Mouse (Mus musculus) CH12.LX (cell line): ENCODE results near the gene Prickle2. TPM values are rescaled to one million over a fixed set of nuclear protein-coding genes. Genes with fewer than 3 reads are reported as not detected.

Source experiments
- DNase-seq: peaks from one replicate; pipeline ENCODE4 v3.0.0-alpha.2; 2013; ENCODE audit errors: extremely low read depth
- H3K27ac ChIP-seq: 2 replicates; pipeline ENCODE4 v1.5.1; 2012; ENCODE audit warnings: low read depth, mild to moderate bottlenecking, control low read depth, moderate library complexity; ENCODE audit not compliant: insufficient read depth
- H3K27me3 ChIP-seq: replicated peaks from 2 replicates; pipeline ENCODE3; 2012; ENCODE audit warnings: inconsistent platforms
- H3K36me3 ChIP-seq, 2 experiments: replicated peaks in 1 of 2; 2 replicates each; pipeline versions ENCODE3 to v1.6.1; 2012; ENCODE audit warnings: inconsistent platforms in 1 of 2, low read length in 1 of 2, mild to moderate bottlenecking in 1 of 2, mixed read lengths in 1 of 2, moderate library complexity in 1 of 2; ENCODE audit not compliant: control insufficient read depth in 1 of 2, insufficient read depth in 1 of 2
- H3K4me1 ChIP-seq, 2 experiments: 2 replicates each; pipeline ENCODE4 v1.6.1; 2012; ENCODE audit warnings: inconsistent platforms in 1 of 2, moderate library complexity in 1 of 2; ENCODE audit not compliant: insufficient read depth in 2 of 2, control insufficient read depth in 1 of 2
- H3K4me2 ChIP-seq: 2 replicates; pipeline ENCODE4 v1.6.1; 2012; ENCODE audit warnings: low read depth, mild to moderate bottlenecking, control low read depth; ENCODE audit not compliant: poor library complexity, insufficient read depth, severe bottlenecking
- H3K4me3 ChIP-seq, 3 experiments: fragments of 150-350 bp in 1 of 3; sonication (generic) in 1 of 3; replicated peaks in 1 of 3; 2 replicates each; pipeline versions ENCODE3 to v1.5.1; 2011 to 2012; ENCODE audit warnings: low read depth in 2 of 3, low read length in 2 of 3, mild to moderate bottlenecking in 2 of 3, moderate library complexity in 2 of 3, control low read depth in 1 of 3, improper control_type of control experiment in 1 of 3, inconsistent platforms in 1 of 3, mixed read lengths in 1 of 3; ENCODE audit not compliant: poor library complexity in 1 of 3
- H3K79me2 ChIP-seq: replicated peaks from 2 replicates; pipeline ENCODE4 v1.6.1; 2012; ENCODE audit warnings: mild to moderate bottlenecking, moderate library complexity; ENCODE audit not compliant: control insufficient read depth, poor library complexity, insufficient read depth, severe bottlenecking; ENCODE audit errors: extremely low read depth
- H3K9ac ChIP-seq: 2 replicates; pipeline ENCODE4 v1.6.1; 2012; ENCODE audit warnings: low read depth, mild to moderate bottlenecking, control low read depth, moderate library complexity; ENCODE audit not compliant: insufficient read depth
- H3K9me3 ChIP-seq: replicated peaks from 2 replicates; pipeline ENCODE3; 2012; ENCODE audit warnings: low read length, inconsistent platforms, mixed read lengths
- BHLHE40 ChIP-seq: IDR thresholded peaks from 2 replicates; pipeline ENCODE4 v1.6.1; 2011; ENCODE audit warnings: mild to moderate bottlenecking, low read depth, low read length, improper control_type of control experiment
- E2F4 ChIP-seq: IDR thresholded peaks from 2 replicates; pipeline ENCODE4 v1.6.1; 2011; ENCODE audit warnings: low read depth, low read length, improper control_type of control experiment; ENCODE audit not compliant: insufficient replicate concordance
- JUN ChIP-seq: IDR thresholded peaks from 2 replicates; pipeline ENCODE4 v1.6.1; 2011; ENCODE audit warnings: low read depth, mild to moderate bottlenecking, low read length, improper control_type of control experiment, moderate library complexity; ENCODE audit not compliant: insufficient read depth
- KAT2A ChIP-seq: IDR thresholded peaks from 2 replicates; pipeline ENCODE4 v1.6.1; 2012; ENCODE audit warnings: low read length, improper control_type of control experiment, inconsistent platforms; ENCODE audit not compliant: insufficient replicate concordance
- MAFK ChIP-seq: IDR thresholded peaks from 2 replicates; pipeline ENCODE4 v1.6.1; 2011; ENCODE audit warnings: low read length, improper control_type of control experiment; ENCODE audit not compliant: insufficient replicate concordance
- MAX ChIP-seq: IDR thresholded peaks from 2 replicates; pipeline ENCODE4 v1.6.1; 2011; ENCODE audit warnings: low read length, improper control_type of control experiment
- MAZ ChIP-seq: IDR thresholded peaks from 2 replicates; pipeline ENCODE4 v1.6.1; 2012; ENCODE audit warnings: low read depth, mild to moderate bottlenecking, inconsistent platforms, low read length, improper control_type of control experiment, moderate library complexity
- MXI1 ChIP-seq: IDR thresholded peaks from 2 replicates; pipeline ENCODE4 v1.6.1; 2011; ENCODE audit warnings: mild to moderate bottlenecking, low read depth, low read length, improper control_type of control experiment
- NELFE ChIP-seq: IDR thresholded peaks from 2 replicates; pipeline ENCODE4 v1.6.1; 2011; ENCODE audit warnings: low read depth, low read length, improper control_type of control experiment
- NRF1 ChIP-seq: IDR thresholded peaks from 2 replicates; pipeline ENCODE4 v1.6.1; 2014; ENCODE audit warnings: low read depth, mild to moderate bottlenecking, inconsistent platforms, low read length, improper control_type of control experiment, moderate library complexity
- POLR2AphosphoS2 ChIP-seq: IDR thresholded peaks from 2 replicates; pipeline ENCODE4 v1.6.1; 2011; ENCODE audit warnings: low read depth, low read length, improper control_type of control experiment
- RCOR1 ChIP-seq: conservative IDR thresholded peaks from 2 replicates; pipeline ENCODE4 v1.6.1; 2012; ENCODE audit warnings: low read depth, mild to moderate bottlenecking, inconsistent platforms, low read length, improper control_type of control experiment
- SIN3A ChIP-seq: IDR thresholded peaks from 2 replicates; pipeline ENCODE4 v1.6.1; 2012; ENCODE audit warnings: low read length, improper control_type of control experiment, inconsistent platforms
- dilution Hi-C: fragments of 300-500 bp; cut with MboI; formaldehyde crosslinking; loops from 2 replicates; pipeline ENCODE4 v1.14.3; 2020; ENCODE audit warnings: low sequenced_read_pairs; ENCODE audit not compliant: extremely low pct_unique_long_range_greater_than_20kb, extremely low pct_ligation_motif_present
- in situ Hi-C: fragments of 300-500 bp; cut with MboI; formaldehyde crosslinking; loops from 3 replicates; pipeline ENCODE4 v1.14.3; 2019; ENCODE audit warnings: low sequenced_read_pairs, low pct_ligation_motif_present, low pct_unique_long_range_greater_than_20kb, mixed read lengths
- polyA plus RNA-seq: library from polyadenylated mRNA; unstranded; fragments of >175 nt; gene quantifications from 2 replicates; pipeline ENCODE4 v1.2.1, GENCODE M21; 2012; ENCODE audit warnings: low read depth; ENCODE audit not compliant: insufficient read length
- total RNA-seq, 2 experiments: library from RNA; depleted of rRNA; stranded (reverse); fragments of 300-350 nt in 1 of 2; fragments of >200 nt in 1 of 2; gene quantifications; 2 replicates each; pipeline ENCODE4 v1.2.3; 2012 to 2014

Gene Prickle2
- total and polyA plus RNA-seq, 3 experiments: not detected

DNA sequence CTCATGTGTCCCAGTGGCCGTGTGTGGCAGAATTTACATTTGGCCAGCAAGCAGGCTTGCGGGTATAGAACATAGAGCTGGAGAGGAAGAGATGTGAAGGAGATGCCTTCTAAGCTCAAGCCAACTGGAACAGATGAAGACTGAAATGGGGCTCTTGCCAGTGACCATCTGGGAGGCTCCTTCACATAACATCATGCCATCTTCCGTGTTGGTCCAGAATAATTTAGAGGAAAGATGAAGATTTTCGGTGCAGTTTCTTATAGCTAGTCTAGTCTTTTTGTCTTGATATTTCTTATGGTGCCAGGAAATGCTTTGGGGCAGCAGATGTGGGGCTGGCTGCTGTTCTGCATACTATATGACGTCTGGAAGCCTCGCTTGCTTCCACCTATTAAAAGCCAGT, 308.1 kb downstream of the Prickle2 start:
- in situ Hi-C loops: no loop called here
- no peak for TF ChIP-seq MAFK
- TF ChIP-seq MAX: no peak
- no peak for TF ChIP-seq NELFE
- TF ChIP-seq BHLHE40: no peak
- TF ChIP-seq NRF1: no peak
- no peak for TF ChIP-seq KAT2A
- TF ChIP-seq JUN: no peak
- no peak for TF ChIP-seq SIN3A
- TF ChIP-seq MXI1: no peak

DNA sequence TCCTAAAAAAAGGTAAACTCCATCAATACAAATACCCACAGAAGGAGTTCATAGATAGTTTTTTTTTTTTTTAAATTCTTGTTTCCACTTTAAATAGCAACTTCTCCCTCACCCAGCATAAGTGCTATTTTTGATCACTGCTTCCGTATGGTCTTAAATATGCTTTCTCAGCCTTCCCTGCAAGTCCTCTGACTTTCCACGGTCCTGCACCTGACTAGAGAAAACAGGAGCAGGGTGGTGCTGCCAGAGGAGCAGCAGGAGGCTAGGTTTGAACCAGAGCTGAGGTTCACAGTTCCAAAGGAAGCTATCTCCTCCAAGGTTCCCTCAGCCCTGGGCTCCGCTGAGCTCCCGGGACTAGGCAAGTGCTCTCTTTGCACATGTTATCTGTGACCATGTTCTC, 310.4 kb downstream of the Prickle2 start:
- Histone ChIP-seq H3K36me3 (no peaks in the 10 kb centered on the region), H3K27me3 (no peaks in the 10 kb centered on the region), H3K4me2 (no peak overlapping the region), H3K27ac (no peak overlapping the region), H3K79me2 (no peaks in the 10 kb centered on the region), H3K4me3 (no peak overlapping the region), H3K9ac (no peak overlapping the region), H3K9me3 (peaks cover 71% of the 10 kb centered on the region), H3K4me1 (no peaks in the 10 kb centered on the region)
- in situ Hi-C loops: no loop called here
- no peak for TF ChIP-seq POLR2AphosphoS2
- no peak for TF ChIP-seq E2F4
- no peak for TF ChIP-seq JUN
- no peak for TF ChIP-seq MAZ
- no peak for DNase-seq
- dilution Hi-C loops: no loop called here

More for the DNA sequence above, 308.1 kb downstream of the Prickle2 start:
- no peak for DNase-seq
- no peak overlapping the region for H3K27ac ChIP-seq
- H3K4me2 ChIP-seq: no peak overlapping the region
- no peaks in the 10 kb centered on the region for H3K27me3 ChIP-seq
- dilution Hi-C loops: no loop called here
- H3K79me2 ChIP-seq: no peaks in the 10 kb centered on the region
- H3K4me3 ChIP-seq: no peak overlapping the region
- H3K9ac ChIP-seq: no peak overlapping the region
- H3K4me1 ChIP-seq: no peaks in the 10 kb centered on the region
- H3K9me3 ChIP-seq: peaks cover 80% of the 10 kb centered on the region
- no peaks in the 10 kb centered on the region for H3K36me3 ChIP-seq

DNA sequence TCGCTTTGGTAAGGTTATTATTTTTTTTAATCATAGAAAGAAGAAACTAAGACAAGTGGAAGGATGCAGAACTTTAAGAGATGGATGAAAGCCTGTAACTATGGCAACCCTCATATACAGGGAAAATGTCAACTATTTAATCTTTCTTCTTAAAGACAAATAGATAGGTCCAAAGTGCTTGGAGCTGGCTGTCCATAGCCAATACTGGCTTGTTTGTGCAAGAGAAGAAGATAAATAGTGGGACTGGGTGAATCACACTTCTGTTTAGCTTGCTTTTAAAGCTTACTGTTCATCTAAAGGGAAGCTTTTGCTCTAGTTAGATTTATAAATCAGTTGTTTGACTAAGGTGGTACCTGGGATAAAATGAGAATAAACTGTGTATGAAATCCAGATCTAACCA, 310.8 kb downstream of the Prickle2 start:
- Histone ChIP-seq H3K4me3 (no peak overlapping the region), H3K4me1 (no peaks in the 10 kb centered on the region), H3K79me2 (no peaks in the 10 kb centered on the region), H3K9me3 (peaks cover 72% of the 10 kb centered on the region), H3K27me3 (no peaks in the 10 kb centered on the region), H3K4me2 (no peak overlapping the region), H3K36me3 (no peaks in the 10 kb centered on the region), H3K27ac (no peak overlapping the region), H3K9ac (no peak overlapping the region)
- DNase-seq: no peak
- dilution Hi-C loops (no loop called here), in situ Hi-C loops (no loop called here)
- TF ChIP-seq NRF1 (no peak), RCOR1 (no peak)
